Mouse (Mus musculus) testis, adult 2 months (tissue): ENCODE data around the gene Poc1b. TPM values are rescaled to one million over a fixed set of nuclear protein-coding genes. Genes with fewer than 3 reads are reported as not detected.

ENCODE experiments used
- H3K27ac ChIP-seq: fragments of 200-500 bp; 2 replicates; pipeline ENCODE4 v1.5.1; 2012; ENCODE audit warnings: low read depth, low read length; ENCODE audit not compliant: control insufficient read depth, insufficient read depth
- H3K27me3 ChIP-seq: fragments of 200-500 bp; 2 replicates; pipeline ENCODE4 v1.6.1; 2012; ENCODE audit warnings: mild to moderate bottlenecking, low read length, moderate library complexity; ENCODE audit not compliant: control insufficient read depth, insufficient read depth
- H3K36me3 ChIP-seq: fragments of 200-500 bp; 2 replicates; pipeline ENCODE4 v1.6.1; 2012; ENCODE audit warnings: mild to moderate bottlenecking, low read length; ENCODE audit not compliant: control insufficient read depth, insufficient read depth
- H3K4me1 ChIP-seq: fragments of 200-500 bp; 2 replicates; pipeline ENCODE4 v1.6.1; 2012; ENCODE audit warnings: low read length; ENCODE audit not compliant: control insufficient read depth, insufficient read depth
- H3K4me3 ChIP-seq: fragments of 200-500 bp; 2 replicates; pipeline ENCODE4 v1.5.1; 2012; ENCODE audit warnings: low read depth, mild to moderate bottlenecking, low read length, moderate library complexity, mixed read lengths; ENCODE audit not compliant: control insufficient read depth
- CTCF ChIP-seq: fragments of 200-500 bp; IDR thresholded peaks from 2 replicates; pipeline ENCODE4 v1.5.1; 2012; ENCODE audit warnings: low read depth, mild to moderate bottlenecking, inconsistent platforms, low read length, moderate library complexity; ENCODE audit not compliant: control insufficient read depth, insufficient read depth, insufficient replicate concordance
- POLR2A ChIP-seq: fragments of 200-500 bp; IDR thresholded peaks from 2 replicates; pipeline ENCODE4 v1.6.1; 2012; ENCODE audit warnings: low read depth, mild to moderate bottlenecking, inconsistent platforms, low read length, moderate library complexity; ENCODE audit not compliant: control insufficient read depth
- polyA plus RNA-seq: library from polyadenylated mRNA; depleted of rRNA; stranded (reverse); fragments of >200 nt; gene quantifications from 2 replicates; pipeline ENCODE4 v1.2.3, GENCODE M21; 2012

Poc1b gene
- polyA plus RNA-seq, 1 experiment: 73.4 TPM

DNA sequence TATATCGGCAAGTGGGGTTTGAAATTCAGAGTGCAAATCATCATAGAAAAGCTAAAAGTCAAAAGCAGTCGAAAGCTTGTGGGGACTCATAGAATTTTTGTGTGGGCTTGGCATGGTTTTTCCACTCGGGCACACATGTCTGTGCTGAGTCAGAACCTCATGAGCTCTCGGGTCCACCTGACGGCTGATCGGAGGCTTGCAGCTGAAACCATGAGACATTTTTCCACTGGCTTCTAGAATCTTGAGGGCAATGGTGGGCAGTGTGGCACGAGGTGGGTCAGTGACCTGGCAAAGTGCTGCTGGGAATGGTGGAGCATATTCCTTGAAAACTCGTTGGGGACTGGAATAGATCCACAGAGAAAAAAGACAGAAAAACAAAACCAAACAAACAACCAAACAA is 114.7 kb downstream of the Poc1b start:
- Histone ChIP-seq H3K36me3 (no peaks in the 10 kb centered on the region), H3K4me3 (no peak overlapping the region), H3K4me1 (no peaks in the 10 kb centered on the region), H3K27me3 (no peaks in the 10 kb centered on the region), H3K27ac (no peak overlapping the region)
- TF ChIP-seq POLR2A: no peak
- no peak for TF ChIP-seq CTCF

DNA sequence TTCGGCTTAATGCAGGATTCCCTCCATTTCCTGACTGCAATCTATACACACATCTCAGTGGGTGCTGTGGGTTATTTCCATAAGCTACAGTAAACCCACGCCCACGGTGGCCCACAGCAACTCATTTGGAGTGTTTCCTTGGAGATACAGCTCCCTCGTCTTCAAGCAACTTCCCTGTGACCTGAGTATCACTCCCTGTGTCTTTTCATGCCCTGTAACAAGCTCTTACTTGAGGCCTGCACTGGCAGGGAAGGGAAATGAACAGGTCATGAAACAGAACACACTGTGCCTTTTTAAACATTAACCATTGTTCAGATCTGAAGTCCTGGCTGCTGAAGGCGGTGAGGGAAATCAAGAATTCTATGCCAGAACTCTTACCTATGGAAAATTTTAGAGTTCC is 115.9 kb downstream of the Poc1b start:
- Histone ChIP-seq H3K36me3 (no peaks in the 10 kb centered on the region), H3K4me3 (no peak overlapping the region), H3K27ac (no peak overlapping the region), H3K4me1 (no peaks in the 10 kb centered on the region), H3K27me3 (no peaks in the 10 kb centered on the region)
- TF ChIP-seq POLR2A (no peak), CTCF (no peak)

- Histone ChIP-seq H3K27ac (no peak overlapping the region), H3K4me1 (peaks cover 6% of the 10 kb centered on the region)
- TF ChIP-seq POLR2A (no peak), CTCF (no peak)
Measured at GRCm38 (mm10) chr10:99224218-99224617, 117.4 kb downstream of the Poc1b start.

DNA sequence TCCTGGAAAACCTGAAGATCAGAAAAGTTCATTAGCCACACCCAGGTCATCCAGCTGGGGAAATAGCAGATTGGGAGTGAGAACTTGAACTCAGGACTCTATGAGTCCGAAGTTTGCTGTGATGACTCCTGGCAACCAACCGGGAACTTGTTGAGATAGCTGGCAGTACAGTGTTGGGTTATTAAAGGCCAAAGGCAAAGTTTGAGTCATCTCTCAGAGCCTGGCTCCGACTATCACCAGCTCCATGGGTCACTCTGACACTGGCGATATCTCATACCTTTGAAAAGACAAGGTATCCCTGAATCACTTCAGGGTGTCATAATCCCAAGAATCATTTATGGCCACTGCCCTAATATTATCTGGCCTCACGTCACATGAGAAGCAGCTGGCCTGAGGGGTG is 119.9 kb downstream of the Poc1b start:
- TF ChIP-seq CTCF: no peak
- no peak for TF ChIP-seq POLR2A
- H3K4me1 ChIP-seq: peaks cover 7% of the 10 kb centered on the region

More at GRCm38 (mm10) chr10:99224218-99224617, 117.4 kb downstream of the Poc1b start:
- H3K27me3 ChIP-seq: no peaks in the 10 kb centered on the region
- no peak overlapping the region for H3K4me3 ChIP-seq
- no peaks in the 10 kb centered on the region for H3K36me3 ChIP-seq

DNA sequence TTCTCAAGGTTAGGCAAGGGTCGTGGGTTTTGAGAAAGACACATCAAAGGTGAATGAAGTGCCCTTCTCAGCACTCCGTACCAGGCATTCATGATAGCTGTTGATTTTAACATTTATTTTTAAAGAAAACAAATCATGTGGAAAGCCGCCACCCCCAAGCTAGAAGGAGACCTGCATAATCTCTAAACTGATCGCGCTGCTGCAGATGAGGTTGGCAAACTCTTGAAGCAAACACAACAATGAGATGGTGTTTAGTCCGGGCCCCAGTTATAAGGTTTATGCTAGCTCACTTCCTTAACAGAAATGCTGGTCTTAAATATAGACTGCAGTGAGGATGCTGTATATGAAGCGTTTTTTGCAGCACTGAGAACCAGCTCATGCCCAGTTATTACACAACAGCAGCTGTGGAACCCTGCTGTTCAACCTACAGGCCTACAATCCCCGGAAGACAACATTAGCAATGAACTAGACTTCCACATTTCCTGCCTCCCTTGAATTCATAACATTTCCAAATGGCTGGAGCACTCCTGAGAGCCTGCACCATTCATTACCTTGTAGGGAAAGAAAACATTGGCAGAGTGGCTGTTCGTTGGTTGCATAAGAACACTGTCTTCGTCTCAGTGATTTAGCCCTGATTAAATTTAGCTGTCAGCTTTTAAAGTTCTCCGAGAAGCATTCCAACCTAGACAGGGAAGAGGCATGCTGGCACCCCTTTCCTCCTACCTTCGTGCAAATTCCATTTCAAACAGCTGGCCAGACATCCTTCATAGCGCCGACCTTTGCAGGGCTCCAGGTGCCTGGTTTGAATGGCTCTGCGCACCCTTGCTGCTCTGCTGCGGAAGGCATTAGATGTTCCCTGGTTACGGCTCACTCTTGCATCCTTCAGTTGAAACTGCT is 121.4 kb downstream of the Poc1b start:
- H3K36me3 ChIP-seq: no peaks in the 10 kb centered on the region
- H3K27ac ChIP-seq: peak overlapping the region; percentile 68
- H3K4me1 ChIP-seq: peaks cover 7% of the 10 kb centered on the region
- no peak overlapping the region for H3K4me3 ChIP-seq
- no peaks in the 10 kb centered on the region for H3K27me3 ChIP-seq
- no peak for TF ChIP-seq CTCF
- no peak for TF ChIP-seq POLR2A

More for the DNA sequence above, 119.9 kb downstream of the Poc1b start:
- no peak overlapping the region for H3K27ac ChIP-seq
- H3K4me3 ChIP-seq: no peak overlapping the region
- no peaks in the 10 kb centered on the region for H3K27me3 ChIP-seq
- no peaks in the 10 kb centered on the region for H3K36me3 ChIP-seq

DNA sequence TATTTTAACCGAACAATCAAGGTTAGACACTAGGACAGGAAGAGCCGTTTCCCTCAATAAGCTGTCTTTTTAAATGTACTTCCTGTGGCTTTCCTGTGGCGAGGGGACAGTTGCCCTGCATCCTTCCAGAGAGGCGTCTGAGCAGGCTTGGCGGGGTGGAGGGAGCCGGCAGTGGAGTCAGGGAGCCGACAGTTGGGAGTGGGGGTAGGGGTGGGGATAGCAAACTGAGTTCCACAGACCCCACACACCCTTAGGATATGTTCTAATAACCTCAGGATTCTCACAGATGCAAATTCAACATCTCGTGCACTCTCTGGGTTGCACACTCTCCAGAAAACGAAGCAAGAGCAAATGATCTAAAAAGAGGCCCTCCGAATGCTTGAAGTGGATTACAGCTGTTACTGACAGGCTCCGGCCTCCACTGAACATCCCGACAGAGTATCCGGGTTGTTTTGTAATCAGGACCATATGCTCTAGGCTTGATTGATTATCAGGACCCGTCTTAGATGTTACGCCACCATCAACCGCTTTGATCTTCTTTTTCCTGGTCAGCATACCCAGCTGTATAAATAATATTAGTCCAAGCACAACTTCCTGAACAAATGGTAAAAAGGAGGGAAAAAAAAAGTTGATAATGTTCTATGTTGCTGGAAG is 122.3 kb downstream of the Poc1b start:
- no peak for TF ChIP-seq CTCF
- TF ChIP-seq POLR2A: no peak
- H3K27me3 ChIP-seq: no peaks in the 10 kb centered on the region
- H3K27ac ChIP-seq: no peak overlapping the region; the same call in none of the 2 replicates
- no peak overlapping the region for H3K4me3 ChIP-seq
- H3K36me3 ChIP-seq: no peaks in the 10 kb centered on the region
- H3K4me1 ChIP-seq: peaks cover 7% of the 10 kb centered on the region

GRCm38 (mm10) chr10:99232518-99233227 is 125.8 kb downstream of the Poc1b start:
- TF ChIP-seq POLR2A (no peak), CTCF (no peak)
- Histone ChIP-seq H3K36me3 (no peaks in the 10 kb centered on the region), H3K4me1 (peaks cover 7% of the 10 kb centered on the region), H3K27ac (no peak overlapping the region), H3K27me3 (no peaks in the 10 kb centered on the region), H3K4me3 (no peak overlapping the region)
